Mouse (Mus musculus): ENCODE results near the gene Prrt2.

DNA sequence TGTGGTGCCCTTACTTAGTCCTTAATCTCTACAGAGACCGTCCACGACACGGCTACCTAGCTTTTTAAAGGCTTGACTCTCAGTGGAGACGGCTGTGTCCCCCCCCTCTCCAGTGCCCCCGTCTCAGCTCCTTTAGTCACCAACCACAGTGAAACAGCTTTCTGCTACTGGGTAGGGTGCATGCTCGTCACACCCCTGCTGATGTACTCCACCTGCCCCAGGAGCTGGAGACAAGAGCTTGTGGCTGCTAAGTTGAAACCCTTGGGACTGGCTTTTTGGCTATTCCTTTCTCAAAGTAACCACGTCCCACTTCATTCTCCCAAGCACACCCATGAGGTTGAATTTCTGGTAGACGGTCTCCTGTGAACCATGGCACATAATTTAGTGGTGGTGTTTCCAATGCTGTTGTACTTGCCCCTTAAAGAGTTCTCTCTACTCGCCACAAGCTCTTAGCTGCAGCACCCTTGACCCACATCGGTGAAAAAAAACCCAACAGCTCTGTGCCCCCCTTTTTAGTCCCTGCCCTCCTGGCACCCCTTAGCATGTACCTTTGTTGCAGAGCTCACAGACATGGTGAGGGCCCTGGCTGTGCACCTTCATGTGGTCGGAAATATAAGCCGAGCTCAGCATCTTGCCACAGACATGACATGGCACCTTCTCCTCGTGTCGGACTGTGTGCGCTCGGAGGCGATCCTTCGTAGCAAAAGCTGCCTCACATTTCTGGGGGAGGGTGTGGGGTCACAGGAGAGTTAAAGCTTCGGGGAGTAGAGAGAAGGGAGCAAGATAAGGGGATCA lies 3.1 kb upstream of the Prrt2 start:
- TF ChIP-seq CTCF (IDR thresholded peaks at IDR 0.05; ENCODE audit: low read depth) (no peak), EP300 (IDR thresholded peaks at IDR 0.05; ENCODE audit: low read depth) (no peak)

All from heart, postnatal 0 days (tissue).